Mouse (Mus musculus) olfactory bulb, adult 2 months (tissue): ENCODE data around the gene Oaf.

Experiments used
- CTCF ChIP-seq: fragments of 200-500 bp; IDR thresholded peaks from 2 replicates; pipeline ENCODE4 v1.5.1; 2012; ENCODE audit warnings: low read depth, mild to moderate bottlenecking, low read length, moderate library complexity; ENCODE audit not compliant: insufficient read depth
- POLR2A ChIP-seq: fragments of 200-500 bp; IDR thresholded peaks from 2 replicates; pipeline ENCODE4 v1.6.1; 2012; ENCODE audit warnings: mild to moderate bottlenecking, low read depth, low read length, moderate library complexity; ENCODE audit not compliant: insufficient read depth

DNA sequence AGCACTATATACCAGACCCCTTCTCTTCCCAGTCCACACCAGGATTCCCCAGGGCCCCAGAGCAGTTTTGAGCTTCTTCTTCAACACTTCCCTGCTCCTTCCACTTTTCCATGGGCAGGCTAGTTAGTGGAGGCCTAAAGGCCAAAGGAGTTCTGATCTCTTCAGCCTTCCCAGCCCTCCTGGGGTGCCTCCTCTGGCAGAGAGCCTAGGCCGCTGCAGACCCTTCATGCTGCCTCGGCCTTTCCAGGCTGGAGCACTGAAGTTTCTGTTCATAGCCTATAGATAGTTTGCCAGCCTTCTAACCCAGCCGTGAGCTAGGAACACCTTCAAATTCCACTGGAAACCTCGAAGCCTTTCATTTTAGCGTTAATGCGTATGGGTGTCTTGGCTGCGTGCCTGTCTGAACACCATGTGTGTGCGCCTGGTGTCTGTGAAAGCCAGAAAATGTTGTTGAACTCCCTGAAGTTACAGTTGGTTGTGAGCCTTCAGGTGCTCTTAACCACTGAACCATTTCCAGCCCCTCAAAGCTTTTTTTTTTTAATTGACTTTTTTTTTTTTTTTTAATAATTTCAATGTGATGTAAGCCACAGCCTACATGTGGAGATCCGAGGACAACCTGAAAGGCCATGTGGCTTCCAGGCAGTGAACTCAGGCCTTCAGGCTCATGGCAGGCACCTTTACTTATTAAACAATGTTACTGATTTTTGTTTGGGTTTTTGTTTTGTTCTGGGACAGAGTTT lies 23.3 kb upstream of the Oaf start:
- no peak for TF ChIP-seq CTCF
- TF ChIP-seq POLR2A: no peak
